Mouse (Mus musculus): ENCODE results near the gene Polq. TPM values are rescaled to one million over a fixed set of nuclear protein-coding genes. Genes with fewer than 3 reads are reported as not detected.

Gene Polq
- polyA plus RNA-seq, 1 experiment from 2014 or later = 2.4 TPM

DNA sequence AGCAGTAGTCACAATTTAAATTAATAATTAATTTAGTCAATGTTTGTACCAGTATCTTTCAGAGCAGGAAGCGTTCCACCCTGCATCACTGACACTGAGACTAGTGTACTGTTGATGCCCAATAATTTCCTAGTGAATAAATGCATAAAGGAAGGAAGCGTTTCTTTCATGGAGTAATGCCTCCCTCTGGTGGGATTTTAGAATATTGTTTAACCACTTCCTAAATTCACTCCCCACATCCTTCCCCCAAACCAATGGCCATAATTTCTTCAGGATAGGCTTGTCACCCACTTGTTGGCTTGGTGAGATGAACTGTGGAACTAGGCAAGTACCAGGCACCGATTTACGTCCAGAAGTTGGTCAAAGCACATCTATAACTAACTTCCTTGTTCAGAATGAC is 1.2 kb upstream of the Polq start:
- no peak overlapping the region for H3K9ac ChIP-seq
- no peak overlapping the region for H3K27ac ChIP-seq (replicated peaks)
- WGBS = 56% methylated on average over 4 of the region's 4 CpGs
- ATAC-seq (ENCODE audit: low FRiP score, low read depth) = peak; percentile 54
- H3K4me3 ChIP-seq = no peak overlapping the region
- H3K9me3 ChIP-seq = no peaks in the 10 kb centered on the region
- no peaks in the 10 kb centered on the region for H3K27me3 ChIP-seq
- H3K4me1 ChIP-seq (replicated peaks) = peaks cover 17% of the 10 kb centered on the region
- H3K36me3 ChIP-seq = no peaks in the 10 kb centered on the region
- no peak overlapping the region; the same call in 1 of the 2 replicates for H3K4me2 ChIP-seq

DNA sequence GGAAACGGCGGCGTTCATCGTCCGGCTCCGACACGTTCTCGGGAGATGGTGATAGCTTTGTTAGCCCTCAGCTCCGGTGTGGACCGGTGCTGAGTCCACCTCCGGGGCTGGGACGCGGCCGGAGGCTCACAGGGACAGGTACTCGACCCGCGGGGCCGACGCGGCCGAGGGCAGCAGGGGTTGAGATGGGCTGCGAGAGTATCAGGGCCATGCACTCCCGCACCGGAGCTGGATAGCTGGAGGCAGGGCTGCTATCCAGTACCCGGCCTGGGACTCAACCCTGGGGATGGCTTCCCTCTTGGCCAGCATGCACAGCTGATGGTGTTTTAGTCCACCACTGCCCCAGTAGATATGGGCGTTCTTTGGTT is 320 bp downstream of the Polq start:
- peak; percentile 74 for ATAC-seq (ENCODE audit: low FRiP score, low read depth)
- WGBS = under 1% methylated on average over 26 of the region's 26 CpGs
- Histone ChIP-seq H3K36me3 (no peaks in the 10 kb centered on the region), H3K4me1 (replicated peaks) (peaks cover 17% of the 10 kb centered on the region), H3K9ac (peak overlapping the region; percentile 54), H3K4me2 (peak overlapping the region; percentile 98), H3K9me3 (no peaks in the 10 kb centered on the region), H3K27ac (replicated peaks) (no peak overlapping the region), H3K4me3 (peak overlapping the region; percentile 87), H3K27me3 (no peaks in the 10 kb centered on the region)

DNA sequence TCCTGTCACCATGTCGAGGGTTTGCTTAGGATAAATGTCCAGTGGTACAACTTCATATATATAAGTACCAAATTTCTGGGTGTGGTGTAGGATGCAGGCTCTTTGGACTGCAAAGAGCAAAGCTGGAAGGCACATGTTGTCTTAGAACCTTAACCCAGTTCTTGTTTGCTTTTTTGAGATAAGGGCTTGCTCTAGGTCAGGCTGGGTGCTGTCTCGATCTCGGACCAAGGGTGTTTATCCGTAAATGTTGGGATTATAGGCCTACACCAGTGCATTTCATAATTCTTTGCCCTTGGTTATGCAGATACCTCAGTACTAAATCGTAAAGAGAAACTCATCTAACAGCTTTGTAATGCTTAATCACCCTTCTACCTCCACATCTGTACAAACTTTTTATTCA is 750 bp downstream of the Polq start:
- no peak overlapping the region for H3K27ac ChIP-seq (replicated peaks)
- no peaks in the 10 kb centered on the region for H3K9me3 ChIP-seq
- H3K27me3 ChIP-seq = no peaks in the 10 kb centered on the region
- H3K4me1 ChIP-seq (replicated peaks) = peaks cover 17% of the 10 kb centered on the region
- WGBS = 60% methylated on average over 5 of the region's 5 CpGs
- H3K9ac ChIP-seq = peak overlapping the region; percentile 54
- H3K36me3 ChIP-seq = no peaks in the 10 kb centered on the region
- H3K4me2 ChIP-seq = peak overlapping the region; percentile 98
- ATAC-seq (ENCODE audit: low FRiP score, low read depth) = no peak
- H3K4me3 ChIP-seq = peak overlapping the region; percentile 87

DNA sequence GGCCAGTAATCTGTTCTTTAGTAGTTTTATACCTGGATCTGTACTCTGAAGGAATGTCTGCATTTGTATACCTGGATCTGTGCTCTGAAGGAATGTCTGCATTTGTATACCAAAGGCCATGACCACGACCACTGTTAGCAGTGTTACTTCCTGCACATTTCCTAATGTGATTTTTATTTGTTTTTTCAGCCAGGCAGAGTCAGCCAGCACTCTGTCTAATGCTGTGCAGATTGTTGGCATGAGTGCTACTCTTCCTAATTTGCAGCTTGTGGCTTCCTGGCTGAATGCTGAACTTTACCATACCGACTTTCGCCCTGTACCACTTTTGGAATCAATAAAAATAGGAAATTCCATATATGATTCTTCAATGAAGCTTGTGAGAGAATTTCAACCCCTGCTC is 16.0 kb downstream of the Polq start:
- no peak overlapping the region for H3K4me3 ChIP-seq
- H3K4me1 ChIP-seq (replicated peaks) = no peaks in the 10 kb centered on the region
- no peaks in the 10 kb centered on the region for H3K9me3 ChIP-seq
- H3K27me3 ChIP-seq = no peaks in the 10 kb centered on the region
- H3K27ac ChIP-seq (replicated peaks) = no peak overlapping the region
- 89% methylated on average over 3 of the region's 3 CpGs for WGBS
- ATAC-seq (ENCODE audit: low FRiP score, low read depth) = no peak
- no peaks in the 10 kb centered on the region for H3K36me3 ChIP-seq
- H3K4me2 ChIP-seq = no peak overlapping the region
- H3K9ac ChIP-seq = no peak overlapping the region

DNA sequence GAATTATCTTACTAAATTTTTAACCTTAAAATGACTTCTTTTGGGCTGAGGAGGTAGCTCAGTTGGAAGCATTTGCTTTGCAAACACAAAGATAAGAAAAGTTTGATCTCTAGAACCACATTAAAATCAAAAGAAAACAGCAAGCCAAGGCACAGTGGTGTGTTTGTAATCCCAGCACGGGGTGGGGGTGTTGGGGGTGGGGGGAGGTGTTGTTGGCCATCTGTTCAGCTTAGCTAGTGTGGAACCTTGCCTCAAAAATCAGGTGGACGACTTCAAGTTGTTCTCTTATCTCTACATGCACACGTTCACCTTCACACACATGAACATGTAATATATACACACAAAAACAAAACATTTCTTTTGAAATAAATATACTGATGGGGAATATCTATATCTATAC is 20.4 kb downstream of the Polq start:
- no peak overlapping the region for H3K4me2 ChIP-seq
- no peaks in the 10 kb centered on the region for H3K9me3 ChIP-seq
- H3K4me1 ChIP-seq (replicated peaks) = no peaks in the 10 kb centered on the region
- no peak overlapping the region for H3K4me3 ChIP-seq
- H3K27me3 ChIP-seq = no peaks in the 10 kb centered on the region
- no peak overlapping the region for H3K27ac ChIP-seq (replicated peaks)
- H3K9ac ChIP-seq = no peak overlapping the region
- WGBS = 79% methylated on average over 3 of the region's 3 CpGs
- H3K36me3 ChIP-seq = no peaks in the 10 kb centered on the region
- ATAC-seq (ENCODE audit: low FRiP score, low read depth) = no peak

DNA sequence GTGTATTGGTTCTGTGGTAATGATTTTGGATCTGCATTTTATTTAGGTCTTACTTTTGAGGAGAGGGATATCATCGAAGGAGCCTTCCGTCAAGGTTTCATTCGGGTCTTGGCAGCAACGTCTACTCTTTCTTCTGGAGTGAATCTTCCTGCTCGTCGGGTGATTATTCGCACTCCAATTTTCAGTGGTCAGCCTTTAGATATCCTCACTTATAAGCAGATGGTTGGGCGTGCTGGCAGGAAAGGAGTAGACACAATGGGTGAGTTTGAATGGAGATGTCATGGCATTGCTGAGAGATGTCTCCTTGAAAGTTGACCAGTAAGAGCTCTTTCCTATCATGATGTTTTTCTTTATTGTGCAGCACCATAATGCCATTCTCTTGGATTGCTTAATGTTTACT is 23.2 kb downstream of the Polq start:
- no peak for ATAC-seq (ENCODE audit: low FRiP score, low read depth)
- no peak overlapping the region for H3K9ac ChIP-seq
- no peaks in the 10 kb centered on the region for H3K4me1 ChIP-seq (replicated peaks)
- no peaks in the 10 kb centered on the region for H3K36me3 ChIP-seq
- H3K4me2 ChIP-seq = no peak overlapping the region
- no peaks in the 10 kb centered on the region for H3K9me3 ChIP-seq
- WGBS = 94% methylated on average over 8 of the region's 8 CpGs
- no peak overlapping the region for H3K4me3 ChIP-seq
- H3K27ac ChIP-seq (replicated peaks) = no peak overlapping the region
- H3K27me3 ChIP-seq = no peaks in the 10 kb centered on the region

DNA sequence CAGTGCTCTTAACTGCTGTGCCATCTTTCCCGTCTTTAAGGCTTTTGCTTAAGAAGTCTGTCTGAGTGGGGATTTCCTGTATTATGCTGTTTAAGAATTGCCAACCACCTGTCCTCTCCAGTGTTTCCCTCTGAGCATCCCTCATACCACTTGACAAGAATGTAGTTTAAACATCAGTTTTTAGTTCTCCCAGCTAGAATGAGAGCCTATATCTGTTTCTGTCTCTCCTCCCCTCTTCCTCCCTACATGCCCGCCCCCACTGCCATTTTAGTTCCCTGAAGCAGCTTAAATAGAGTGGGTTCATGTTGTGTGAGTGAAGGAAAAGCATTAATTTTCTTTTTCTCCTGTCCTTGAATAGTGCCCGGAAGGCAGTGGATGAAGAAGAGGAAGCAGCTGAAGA is 48.0 kb downstream of the Polq start:
- no peaks in the 10 kb centered on the region for H3K4me1 ChIP-seq (replicated peaks)
- H3K9ac ChIP-seq = no peak overlapping the region
- H3K36me3 ChIP-seq = 0 out of 2 replicates have a peak, but pooled peaks cover 11% of the 10 kb centered on the region
- H3K27ac ChIP-seq (replicated peaks) = no peak overlapping the region
- H3K4me3 ChIP-seq = no peak overlapping the region
- WGBS = 90% methylated on average over 3 of the region's 3 CpGs
- H3K27me3 ChIP-seq = no peaks in the 10 kb centered on the region
- no peaks in the 10 kb centered on the region for H3K9me3 ChIP-seq
- ATAC-seq (ENCODE audit: low FRiP score, low read depth) = no peak
- no peak overlapping the region for H3K4me2 ChIP-seq

DNA sequence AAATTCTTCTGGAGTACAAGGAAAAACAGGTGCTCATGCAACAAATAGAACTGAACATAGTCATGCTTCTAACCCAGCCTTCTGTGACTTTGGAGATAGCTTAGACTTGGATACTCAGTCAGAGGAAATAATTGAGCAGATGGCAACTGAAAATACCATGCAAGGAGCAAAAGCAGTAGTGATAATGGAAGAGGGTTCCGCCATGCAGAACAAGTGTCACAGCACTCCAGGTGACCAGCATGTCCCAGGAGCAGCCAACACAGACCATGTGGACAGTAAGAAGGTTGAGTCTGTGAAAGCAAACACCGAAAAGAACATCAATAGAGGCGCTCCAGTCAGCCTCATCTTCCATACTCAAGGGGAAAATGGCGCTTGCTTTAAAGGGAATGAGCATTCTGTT is 49.7 kb downstream of the Polq start:
- no peak overlapping the region for H3K4me2 ChIP-seq
- H3K27me3 ChIP-seq = no peaks in the 10 kb centered on the region
- no peaks in the 10 kb centered on the region for H3K9me3 ChIP-seq
- H3K4me3 ChIP-seq = no peak overlapping the region
- no peaks in the 10 kb centered on the region for H3K4me1 ChIP-seq (replicated peaks)
- 0 out of 2 replicates have a peak, but pooled peaks cover 11% of the 10 kb centered on the region for H3K36me3 ChIP-seq
- H3K9ac ChIP-seq = no peak overlapping the region
- ATAC-seq (ENCODE audit: low FRiP score, low read depth) = no peak
- 100% methylated on average over 4 of the region's 4 CpGs for WGBS
- no peak overlapping the region for H3K27ac ChIP-seq (replicated peaks)

DNA sequence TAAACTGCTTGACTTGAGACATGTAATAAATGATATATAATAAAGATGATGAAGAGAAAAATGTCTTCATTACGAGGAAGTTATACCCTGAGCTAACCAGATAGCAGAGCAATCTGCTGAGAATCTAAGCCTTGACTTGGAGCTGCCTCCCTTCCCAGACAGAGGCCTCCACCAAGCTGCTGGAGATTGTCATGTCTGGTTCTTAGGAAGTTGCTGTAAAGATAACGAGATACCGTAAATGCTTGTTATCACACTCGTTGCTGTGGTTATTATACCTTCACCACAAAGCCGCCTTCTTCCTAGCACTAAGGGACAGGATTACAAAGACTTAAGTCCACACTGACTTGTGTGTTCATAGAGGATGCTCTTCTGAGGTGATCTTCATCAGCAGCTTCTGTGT is 60.8 kb downstream of the Polq start:
- no peak overlapping the region for H3K27ac ChIP-seq (replicated peaks)
- H3K9me3 ChIP-seq = no peaks in the 10 kb centered on the region
- no peak overlapping the region for H3K9ac ChIP-seq
- no peak overlapping the region for H3K4me3 ChIP-seq
- H3K36me3 ChIP-seq = no peaks in the 10 kb centered on the region
- WGBS = 91% methylated on average over 5 of the region's 5 CpGs
- no peaks in the 10 kb centered on the region for H3K27me3 ChIP-seq
- no peak for ATAC-seq (ENCODE audit: low FRiP score, low read depth)
- H3K4me1 ChIP-seq (replicated peaks) = no peaks in the 10 kb centered on the region
- H3K4me2 ChIP-seq = no peak overlapping the region

DNA sequence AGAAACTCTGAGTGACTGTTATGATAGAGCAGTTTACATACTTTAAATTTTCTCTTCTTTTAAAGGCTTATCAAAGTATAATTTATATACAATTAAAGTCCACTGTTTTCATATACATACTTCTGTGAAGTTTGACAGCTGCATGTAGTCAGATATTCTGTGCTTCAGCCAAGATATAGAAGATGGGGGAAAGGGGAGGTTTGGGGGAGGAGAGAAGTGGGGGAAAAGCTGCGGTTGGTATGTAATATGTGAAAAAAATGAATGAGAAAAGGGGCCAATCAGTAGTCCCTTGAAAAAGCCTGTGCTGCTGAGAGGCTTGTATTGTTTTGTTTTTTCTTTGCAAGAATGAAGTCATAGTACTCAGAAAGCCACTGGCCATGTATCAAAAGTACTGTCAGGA is 78.1 kb downstream of the Polq start:
- H3K36me3 ChIP-seq = peaks cover 4% of the 10 kb centered on the region; the same call in 1 of the 2 replicates
- H3K27ac ChIP-seq (replicated peaks) = no peak overlapping the region
- no peak for ATAC-seq (ENCODE audit: low FRiP score, low read depth)
- WGBS = 90% methylated on average over 1 of the region's 1 CpGs
- no peaks in the 10 kb centered on the region for H3K4me1 ChIP-seq (replicated peaks)
- no peak overlapping the region for H3K9ac ChIP-seq
- H3K4me2 ChIP-seq = no peak overlapping the region
- H3K4me3 ChIP-seq = no peak overlapping the region
- H3K27me3 ChIP-seq = no peaks in the 10 kb centered on the region
- no peaks in the 10 kb centered on the region for H3K9me3 ChIP-seq

DNA sequence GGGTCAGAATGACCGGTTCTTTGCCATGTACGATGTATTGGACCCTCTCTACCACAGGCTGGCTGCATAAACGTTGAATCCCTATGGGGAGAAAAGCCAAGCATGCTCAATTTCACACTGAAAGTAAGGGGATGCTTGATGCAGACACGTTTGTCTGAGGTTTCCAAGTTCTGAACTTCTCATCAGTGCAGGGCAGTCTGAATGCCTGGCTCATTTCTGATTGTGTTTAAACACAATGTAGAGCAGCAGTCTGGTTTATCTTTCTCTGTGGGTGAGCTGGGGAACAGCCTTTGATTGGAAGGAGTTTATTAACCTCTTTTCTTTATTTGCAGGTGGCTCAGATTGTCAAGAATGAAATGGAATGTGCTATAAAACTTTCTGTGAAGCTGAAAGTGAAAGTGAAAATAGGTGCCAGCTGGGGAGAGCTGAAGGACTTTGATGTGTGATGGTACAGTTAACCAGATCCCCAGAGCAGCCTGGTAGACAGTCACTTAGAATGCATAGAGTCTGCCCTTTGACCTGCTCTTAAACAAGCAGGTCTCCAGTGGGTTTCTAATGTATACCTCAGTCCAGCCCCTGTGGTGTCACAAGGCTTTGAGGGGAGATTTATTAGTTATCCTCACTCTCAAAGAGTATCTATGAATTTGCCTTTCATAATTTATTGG is 82.7 kb downstream of the Polq start:
- H3K9ac ChIP-seq = no peak overlapping the region
- WGBS = 80% methylated on average over 4 of the region's 4 CpGs
- H3K4me3 ChIP-seq = no peak overlapping the region
- no peak for ATAC-seq (ENCODE audit: low FRiP score, low read depth)
- no peaks in the 10 kb centered on the region for H3K4me1 ChIP-seq (replicated peaks)
- no peaks in the 10 kb centered on the region for H3K9me3 ChIP-seq
- H3K4me2 ChIP-seq = no peak overlapping the region
- H3K36me3 ChIP-seq = peaks cover 5% of the 10 kb centered on the region
- H3K27me3 ChIP-seq = no peaks in the 10 kb centered on the region
- no peak overlapping the region for H3K27ac ChIP-seq (replicated peaks)

DNA sequence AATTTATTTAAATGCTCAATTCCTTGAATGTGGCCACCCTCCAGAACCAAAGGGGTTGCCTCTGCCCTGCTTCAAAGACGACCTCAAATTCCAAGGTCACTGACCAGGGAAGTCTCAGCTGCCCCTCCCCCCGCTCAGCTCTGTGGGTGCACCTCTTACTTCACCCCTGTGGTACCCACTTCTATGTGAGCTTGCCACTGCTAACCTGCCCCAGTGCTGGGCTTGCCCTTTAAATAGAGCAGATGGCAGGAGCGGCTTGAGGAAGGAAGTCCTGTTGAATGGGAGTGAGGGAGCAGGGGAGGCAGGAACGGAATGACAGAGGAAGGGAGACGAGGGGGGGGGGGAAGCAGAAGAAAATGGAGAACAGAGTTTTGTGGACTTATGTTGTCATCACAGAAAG is 97.2 kb downstream of the Polq start:
- Histone ChIP-seq H3K36me3 (no peaks in the 10 kb centered on the region), H3K9me3 (no peaks in the 10 kb centered on the region), H3K9ac (no peak overlapping the region), H3K27me3 (no peaks in the 10 kb centered on the region), H3K4me3 (no peak overlapping the region), H3K27ac (replicated peaks) (no peak overlapping the region), H3K4me2 (no peak overlapping the region), H3K4me1 (replicated peaks) (no peaks in the 10 kb centered on the region)
- peak; percentile 71; the same call in 1 of the 2 replicates for ATAC-seq (ENCODE audit: low FRiP score, low read depth)
- 29% methylated on average over 5 of the region's 5 CpGs for WGBS

DNA sequence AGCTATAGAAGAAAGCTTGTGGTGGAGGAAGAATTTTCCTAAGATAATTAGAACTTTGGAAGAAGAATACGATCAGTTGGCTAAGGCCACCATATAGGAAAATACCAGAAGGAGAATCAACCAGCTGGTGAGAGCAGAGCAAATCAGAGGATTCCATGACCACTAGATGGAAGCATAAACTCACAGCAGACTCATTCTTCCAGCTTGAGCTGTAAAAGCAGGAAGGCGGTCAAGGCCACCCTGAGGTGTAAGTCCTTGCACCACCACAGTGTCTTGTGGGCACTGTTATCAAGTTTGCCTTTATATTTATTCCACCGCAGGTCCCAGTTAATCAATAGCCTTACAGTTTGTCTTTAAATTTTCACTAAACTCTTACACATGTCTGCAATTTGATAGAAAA is 97.7 kb downstream of the Polq start:
- Histone ChIP-seq H3K9me3 (no peaks in the 10 kb centered on the region), H3K4me2 (no peak overlapping the region), H3K9ac (no peak overlapping the region), H3K4me3 (no peak overlapping the region), H3K27ac (replicated peaks) (no peak overlapping the region), H3K4me1 (replicated peaks) (no peaks in the 10 kb centered on the region), H3K27me3 (no peaks in the 10 kb centered on the region), H3K36me3 (no peaks in the 10 kb centered on the region)
- ATAC-seq (ENCODE audit: low FRiP score, low read depth) = peak; percentile 91
- WGBS = 36% methylated on average over 3 of the region's 3 CpGs

Data from hindbrain, embryonic 15.5 days (tissue).